Mouse (Mus musculus): ENCODE measurements at regions not wholly inside any gene's neighbourhood (a gene's known extent, or its start where the extent isn't known, plus 50 kb on each side); places are given as distances from the start of the nearest gene placed in this dataset.

- no peak for DNase-seq
Measured at GRCm38 (mm10) chr2:19714025-19714424, 56.5 kb downstream of the Otud1 start.

GRCm38 (mm10) chr2:19715564-19716238 lies 58.1 kb downstream of the Otud1 start:
- peak; percentile 80 for DNase-seq

DNA sequence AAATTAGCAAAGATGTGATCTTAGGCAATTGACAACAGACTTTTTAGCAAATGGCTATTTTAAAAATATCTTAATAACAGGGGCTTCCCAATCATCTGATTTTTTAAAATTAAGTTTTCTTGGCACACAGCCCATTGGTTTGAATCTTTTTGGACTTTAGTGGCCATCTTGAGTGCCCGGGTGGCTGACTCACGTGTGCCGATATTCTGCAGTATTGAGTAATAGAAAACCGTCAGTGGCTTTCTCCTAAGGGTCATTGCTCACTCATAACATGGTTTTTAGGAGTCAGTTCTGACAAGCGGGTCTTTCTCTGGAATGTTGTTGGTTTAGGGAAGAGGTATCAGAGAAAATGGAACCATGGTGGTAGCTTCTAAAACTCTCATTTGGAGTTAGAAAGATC lies 58.8 kb downstream of the Otud1 start:
- DNase-seq: no peak

GRCm38 (mm10) chr2:19726085-19726484 lies 68.5 kb downstream of the Otud1 start:
- DNase-seq: no peak

DNA sequence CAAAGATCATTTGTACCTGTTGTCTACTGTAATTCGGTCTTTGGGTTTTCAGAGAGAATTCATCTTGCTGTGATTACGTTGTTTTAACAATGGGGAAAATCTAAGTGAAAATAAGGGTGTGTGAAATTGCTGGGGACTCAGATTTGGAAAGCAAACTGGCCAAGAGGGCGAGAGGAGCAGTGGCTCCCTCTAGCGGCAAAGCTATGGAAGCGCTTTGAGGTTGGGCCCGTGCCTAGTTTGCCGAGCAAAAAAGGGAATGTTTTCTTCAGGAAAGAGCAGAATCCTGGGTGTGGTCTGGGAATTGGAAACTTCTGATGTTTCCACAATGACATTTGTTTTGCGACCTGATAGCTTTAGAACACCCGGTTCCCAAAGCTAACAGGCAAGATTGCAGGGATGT lies 69.4 kb downstream of the Otud1 start:
- DNase-seq: peak; percentile 61

DNA sequence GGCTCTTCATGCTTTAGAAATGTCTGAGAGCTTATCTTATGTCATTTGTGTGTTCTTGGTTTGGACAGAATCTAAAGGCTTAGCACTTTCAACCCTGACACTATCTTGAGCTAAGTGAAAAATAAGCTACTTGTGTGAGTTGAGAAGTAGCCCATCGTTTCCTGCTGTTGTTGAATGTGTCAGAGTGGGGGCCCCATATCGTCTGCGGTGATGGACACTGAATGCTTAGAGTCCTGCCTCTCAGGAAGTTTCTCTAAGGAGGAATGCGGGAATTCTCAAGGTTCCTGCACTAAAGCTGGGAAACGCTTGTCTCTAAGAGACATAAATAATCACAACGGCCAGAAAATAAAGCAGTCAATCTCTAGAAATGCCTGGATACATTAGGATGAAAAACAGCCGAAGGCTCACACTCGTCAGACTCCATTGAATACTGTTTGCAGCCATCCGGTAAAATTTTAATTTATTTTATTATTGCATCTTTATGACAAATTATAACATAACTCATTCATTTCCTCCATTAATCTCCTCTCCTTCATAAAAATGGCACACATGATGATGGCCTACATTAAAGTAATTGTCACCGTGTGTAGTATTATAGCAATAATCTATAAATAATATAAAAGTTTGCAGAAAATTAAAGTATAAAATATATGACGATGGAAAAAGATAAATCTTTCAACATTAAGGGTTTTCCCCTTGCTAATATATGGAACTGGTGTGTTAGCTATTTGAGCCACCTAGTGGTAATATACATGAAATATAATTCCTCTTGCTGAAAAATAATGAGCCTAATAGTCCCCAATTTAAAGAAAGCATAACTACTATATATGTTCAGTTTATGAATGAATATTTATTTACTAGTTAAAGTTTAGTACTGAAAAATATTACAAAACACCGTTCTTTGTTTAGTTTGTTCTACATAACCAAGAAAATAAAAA lies 75.6 kb downstream of the Otud1 start:
- no peak for DNase-seq

DNA sequence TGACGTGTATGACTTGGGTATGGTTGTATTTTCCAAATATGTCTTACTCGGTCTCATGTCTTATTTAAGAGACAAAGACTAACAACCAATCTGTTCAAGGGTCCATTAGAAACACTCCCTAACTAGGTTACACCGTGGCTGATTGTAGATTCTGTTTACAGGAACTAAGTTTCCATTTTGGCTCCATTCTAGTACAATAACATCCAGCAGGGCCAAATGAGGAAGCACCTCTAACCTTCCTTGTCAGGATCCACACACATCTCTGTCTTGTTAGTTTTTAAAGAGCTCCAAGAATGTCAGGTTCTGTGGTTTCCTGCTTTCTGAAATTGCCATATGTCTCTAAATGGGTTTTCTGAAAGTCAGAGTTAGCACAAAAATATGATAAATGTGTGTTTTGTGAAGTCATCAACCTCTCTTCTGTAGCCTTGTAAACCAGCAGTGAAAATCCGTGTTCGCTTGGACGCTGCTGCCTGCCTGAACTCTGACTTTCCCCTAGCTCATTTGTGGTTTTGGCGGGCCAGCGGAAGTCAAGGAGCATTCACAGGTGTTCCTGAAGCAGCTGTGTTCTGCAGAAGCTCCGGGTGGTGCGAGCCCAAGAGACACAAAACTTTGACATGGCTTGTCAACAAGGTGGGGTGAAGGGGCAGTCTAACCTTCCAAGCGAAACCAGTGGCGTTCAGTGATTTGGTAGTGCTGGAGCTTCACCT lies 76.8 kb downstream of the Otud1 start:
- no peak for DNase-seq

DNA sequence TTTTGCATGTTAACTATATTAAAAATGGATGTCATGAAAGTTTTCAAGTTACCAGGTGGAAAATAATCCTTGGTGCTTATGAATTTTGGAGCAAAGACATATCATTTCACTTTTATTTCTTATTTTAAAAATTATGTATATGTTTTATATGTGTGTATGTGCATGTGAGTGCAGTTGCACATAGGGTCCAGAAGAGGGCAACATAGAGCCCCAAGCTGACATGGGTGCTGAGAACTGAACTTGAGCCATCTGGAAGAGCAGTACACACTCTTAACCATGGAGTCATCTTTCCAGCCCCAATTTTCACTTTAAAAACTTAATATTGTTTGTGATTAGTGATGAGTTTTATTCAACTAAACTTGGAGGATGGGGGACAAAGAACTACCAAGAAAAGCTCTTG lies 84.0 kb downstream of the Otud1 start:
- DNase-seq: no peak

DNA sequence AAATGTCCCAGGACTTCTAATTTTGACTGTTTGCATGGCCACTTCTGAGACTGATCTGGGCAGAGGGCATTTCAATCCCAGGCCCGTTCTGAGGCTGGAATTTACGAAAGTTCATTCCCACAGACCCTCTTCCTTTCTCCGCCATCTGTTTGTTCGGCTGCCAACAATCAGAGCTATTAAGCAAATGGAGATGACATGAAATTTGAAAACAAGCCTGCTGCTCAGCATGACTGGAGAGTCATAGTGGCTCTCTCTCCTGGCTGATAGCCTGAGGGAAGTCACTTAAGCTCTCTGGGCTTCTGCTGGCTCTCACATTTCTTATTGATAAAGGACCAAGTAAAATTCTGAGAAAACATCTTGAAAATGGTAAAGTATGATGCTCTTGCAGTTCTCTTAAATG lies 85.9 kb downstream of the Otud1 start:
- no peak for DNase-seq

GRCm38 (mm10) chr2:19744986-19745660 lies 87.6 kb downstream of the Otud1 start:
- DNase-seq: no peak

- no peak for DNase-seq
Measured at GRCm38 (mm10) chr2:19752753-19753152, 95.2 kb downstream of the Otud1 start.

DNA sequence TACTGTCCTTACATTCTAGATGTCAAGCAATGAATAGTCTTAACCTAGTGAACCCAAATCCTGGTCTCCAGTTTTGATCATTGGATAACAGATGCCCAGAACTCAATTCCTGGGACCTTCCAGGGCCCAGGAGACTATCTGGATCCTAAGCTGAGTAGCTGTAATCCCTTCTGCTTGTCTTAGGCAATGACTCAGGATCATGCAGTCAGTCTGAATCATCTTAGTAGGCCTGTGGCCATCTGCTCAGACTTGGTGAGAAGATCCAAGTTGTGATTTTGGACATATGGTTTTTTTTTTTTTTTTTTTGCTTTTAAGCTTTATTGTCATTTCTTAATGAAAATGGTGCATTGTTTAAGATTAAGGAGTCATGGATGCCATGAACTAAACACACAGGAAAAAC lies 95.9 kb downstream of the Otud1 start:
- DNase-seq: no peak

- no peak for DNase-seq
Measured at GRCm38 (mm10) chr2:19757910-19758309, 100.4 kb downstream of the Otud1 start.

GRCm38 (mm10) chr2:19759169-19759568 lies 101.6 kb downstream of the Otud1 start:
- no peak for DNase-seq

- no peak for DNase-seq
Measured at GRCm38 (mm10) chr2:19759577-19759976, 102.0 kb downstream of the Otud1 start.

- DNase-seq: no peak
Measured at GRCm38 (mm10) chr2:19762996-19763395, 105.4 kb downstream of the Otud1 start.

DNA sequence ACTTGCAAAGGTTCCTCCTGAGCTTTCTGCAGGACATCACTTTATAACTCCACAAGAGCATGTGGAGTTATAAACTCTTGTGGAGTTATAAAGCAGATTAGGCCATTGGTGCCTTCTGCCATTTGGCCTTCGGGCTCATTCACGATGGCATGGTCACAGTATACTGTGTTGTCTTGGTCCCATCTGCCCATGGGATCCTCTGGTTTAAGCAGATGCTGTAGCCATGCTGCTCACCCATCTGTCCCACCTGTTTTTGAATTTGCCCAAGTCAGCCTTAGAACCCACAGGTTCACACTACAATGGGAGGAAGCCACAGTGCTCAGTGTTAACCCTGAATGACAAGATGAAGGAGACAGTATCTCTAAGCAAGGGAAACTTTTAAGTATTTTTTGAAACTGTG lies 124.7 kb upstream of the Etl4 start:
- DNase-seq: no peak

DNA sequence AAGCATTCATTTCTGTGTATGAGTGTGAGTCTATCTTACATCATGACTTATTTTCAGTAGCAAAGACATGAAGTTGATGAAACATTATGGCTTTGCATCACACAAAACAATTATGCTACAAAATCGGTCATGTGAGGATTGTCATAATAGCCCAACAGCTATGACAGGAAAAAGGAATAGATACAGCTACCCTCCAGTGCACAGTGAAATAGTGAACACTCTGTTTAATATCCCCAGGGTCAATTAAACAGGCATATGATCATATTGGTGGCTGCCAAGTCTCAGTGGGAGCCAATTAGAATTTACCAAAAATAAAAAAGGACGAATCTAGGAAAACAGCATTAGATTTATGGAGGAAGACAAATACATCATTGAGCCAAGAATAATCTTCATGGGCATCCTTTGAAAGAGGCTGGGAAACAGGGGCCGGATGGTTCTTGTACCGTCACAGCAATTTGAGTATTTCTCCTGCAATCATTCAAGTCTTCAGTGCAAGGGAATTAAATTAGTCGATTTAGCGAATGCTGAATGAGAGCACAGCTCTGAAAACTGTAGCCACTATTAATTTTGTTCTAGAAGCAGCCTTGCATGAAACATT lies 123.8 kb upstream of the Etl4 start:
- DNase-seq: no peak

- DNase-seq: no peak
Measured at GRCm38 (mm10) chr2:19792177-19792576, 117.4 kb upstream of the Etl4 start.

- no peak for DNase-seq
Measured at GRCm38 (mm10) chr2:19796790-19797189, 112.8 kb upstream of the Etl4 start.
